Mouse (Mus musculus): ENCODE data around the gene Rpp40. TPM values are rescaled to one million over a fixed set of nuclear protein-coding genes. Genes with fewer than 3 reads are reported as not detected.

Gene Rpp40
- polyA plus RNA-seq (2014; fragmentation: Illumina TruSeq; extraction: RNeasy Lipid Tissue Mini Kit (QIAGEN cat#74804); ENCODE audit: low read depth, low replicate concordance), result 6.9 TPM

DNA sequence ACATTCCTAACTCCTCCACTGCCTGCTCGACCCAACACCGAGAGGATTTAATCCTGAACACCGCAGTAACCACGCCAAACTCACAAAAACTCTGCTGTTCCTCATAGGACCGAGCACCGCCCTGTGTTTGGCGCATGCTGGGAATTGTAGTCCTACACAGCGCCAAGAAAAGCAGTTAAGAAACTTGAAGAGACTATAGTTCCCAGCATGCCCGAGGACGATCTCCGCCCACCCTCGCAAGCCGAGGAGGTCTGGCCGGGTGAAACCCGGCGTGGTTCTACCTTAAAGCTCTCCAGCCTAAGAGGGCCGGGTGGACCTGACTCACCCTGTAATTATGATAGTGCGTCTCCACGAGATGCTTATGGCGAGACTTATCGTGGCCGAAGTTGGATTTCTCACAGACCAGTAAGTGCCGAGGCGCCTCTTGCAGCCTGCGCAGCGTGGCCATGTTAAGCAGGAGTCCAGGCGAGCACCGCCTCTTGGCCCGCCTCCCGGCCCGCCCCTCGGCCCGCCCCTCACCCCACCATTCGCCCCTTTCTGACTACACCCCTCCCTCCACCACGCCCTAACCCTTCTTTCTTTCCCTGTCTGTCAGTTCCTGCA, at the start of gene Rpp40:
Gene Rpp40, minus strand, starts transcription at position 481 of the 603 bp plus-strand sequence.

Other genes starting within 250 kb of the Rpp40 start
- 115 TPM for gene Cdyl, start 246.5 kb downstream of the Rpp40 start, polyA plus RNA-seq (2014; fragmentation: Illumina TruSeq; extraction: RNeasy Lipid Tissue Mini Kit (QIAGEN cat#74804); ENCODE audit: low read depth, low replicate concordance)
- gene Ppp1r3g, start 52.5 kb upstream of the Rpp40 start, polyA plus RNA-seq (2014; fragmentation: Illumina TruSeq; extraction: RNeasy Lipid Tissue Mini Kit (QIAGEN cat#74804); ENCODE audit: low read depth, low replicate concordance), result not detected
- gene Fars2, start 211.1 kb upstream of the Rpp40 start, polyA plus RNA-seq (2014; fragmentation: Illumina TruSeq; extraction: RNeasy Lipid Tissue Mini Kit (QIAGEN cat#74804); ENCODE audit: low read depth, low replicate concordance), result 45.9 TPM
- 13.0 TPM for gene Lyrm4, start 211.2 kb upstream of the Rpp40 start, polyA plus RNA-seq (2014; fragmentation: Illumina TruSeq; extraction: RNeasy Lipid Tissue Mini Kit (QIAGEN cat#74804); ENCODE audit: low read depth, low replicate concordance)